Mouse (Mus musculus): Measurements from ENCODE around the gene Ang2.

- TF ChIP-seq POLR2A (IDR thresholded peaks at IDR 0.05; ENCODE audit: low read depth, low read length) (no peak), CTCF (IDR thresholded peaks at IDR 0.05; ENCODE audit: extremely low read depth, insufficient read depth, insufficient read length, insufficient replicate concordance) (no peak)
These were observed 42.8 kb downstream of the Ang2 start for GRCm38 (mm10) chr14:51156056-51156735.

All from spleen, adult 2 months (tissue).